Mouse (Mus musculus) heart, embryonic 11.5 days (tissue): ENCODE results near the gene Otx1. TPM values are rescaled to one million over a fixed set of nuclear protein-coding genes. Genes with fewer than 3 reads are reported as not detected.

Experiments
- ATAC-seq: fragments of 200-750 bp; cut with Nextera tagmentation; replicated peaks from 2 replicates; pipeline ENCODE4 v1.8.0; 2017; ENCODE audit warnings: moderate library complexity; ENCODE audit not compliant: insufficient number of reproducible peaks, low FRiP score, low TSS enrichment
- H3K27ac ChIP-seq: fragments of 300-500 bp; sonication (generic); 2 replicates; pipeline ENCODE4 v1.5.1; 2014; ENCODE audit warnings: mild to moderate bottlenecking, low read depth, low read length
- H3K27me3 ChIP-seq: fragments of 300-500 bp; sonication (generic); 2 replicates; pipeline ENCODE4 v1.6.1; 2014; ENCODE audit warnings: mild to moderate bottlenecking, low read length, mixed read lengths; ENCODE audit not compliant: control insufficient read depth, insufficient read depth
- H3K36me3 ChIP-seq: fragments of 300-500 bp; sonication (generic); 2 replicates; pipeline ENCODE4 v1.6.1; 2014; ENCODE audit warnings: mild to moderate bottlenecking, low read length, moderate library complexity, mixed read lengths; ENCODE audit not compliant: control insufficient read depth, insufficient read depth
- H3K4me1 ChIP-seq: fragments of 300-500 bp; sonication (generic); 2 replicates; pipeline ENCODE4 v1.6.1; 2014; ENCODE audit warnings: low read length; ENCODE audit not compliant: control insufficient read depth, insufficient read depth
- H3K4me2 ChIP-seq: fragments of 300-500 bp; sonication (generic); 2 replicates; pipeline ENCODE4 v1.6.1; 2014; ENCODE audit warnings: mild to moderate bottlenecking, moderate library complexity
- H3K4me3 ChIP-seq: fragments of 300-500 bp; sonication (generic); 2 replicates; pipeline ENCODE4 v1.5.1; 2014; ENCODE audit warnings: low read depth, low read length
- H3K9ac ChIP-seq: fragments of 300-500 bp; sonication (generic); 2 replicates; pipeline ENCODE4 v1.6.1; 2014; ENCODE audit warnings: mild to moderate bottlenecking, low read depth, low read length, moderate library complexity
- H3K9me3 ChIP-seq: fragments of 300-500 bp; sonication (generic); replicated peaks from 2 replicates; pipeline ENCODE4 v1.6.1; 2016; ENCODE audit warnings: low read length; ENCODE audit not compliant: control insufficient read depth
- WGBS: fragments of 180-500 bp; shearing (Covaris S2); extraction: QIAGEN DNeasy Blood & Tissue Kit; methylation state at CpG from one replicate; pipeline ENCODE4 v1.1.7; 2014; ENCODE audit not compliant: insufficient replicate concordance; 5-methylcytosine and 5-hydroxymethylcytosine counted together
- polyA plus RNA-seq: library from polyadenylated mRNA; unstranded; fragments of >200 nt; fragmentation: Nextera tagmentation; extraction: Ambion mirVana; gene quantifications from 2 replicates; pipeline ENCODE4 v1.2.1, GENCODE M21; 2014

Otx1 gene
- polyA plus RNA-seq, 1 experiment from 2014 or later, result 0.40 TPM

DNA sequence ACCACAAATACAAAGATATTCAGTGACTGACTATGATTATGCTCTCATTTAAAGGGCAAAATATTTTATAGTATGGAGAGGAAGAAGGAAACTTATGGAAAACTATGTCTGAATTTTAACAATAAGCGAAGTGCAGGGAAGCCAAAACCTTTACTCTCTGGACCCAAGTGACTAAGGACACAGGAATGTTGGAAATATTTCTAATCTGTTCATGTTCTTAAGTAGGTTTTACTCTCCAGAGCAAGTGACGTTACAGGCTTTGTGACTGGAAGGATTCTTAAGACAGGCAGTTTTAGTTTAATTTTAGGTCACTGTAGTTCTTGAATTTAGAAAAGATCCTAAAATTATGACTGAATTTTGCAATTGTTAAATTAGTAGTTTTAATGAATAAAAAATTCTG is 6.1 kb upstream of the Otx1 start:
- Histone ChIP-seq H3K36me3 (no peaks in the 10 kb centered on the region), H3K27me3 (peaks cover 37% of the 10 kb centered on the region), H3K27ac (no peak overlapping the region), H3K4me3 (peak overlapping the region; percentile 34; the same call in 1 of the 2 replicates), H3K9ac (no peak overlapping the region), H3K4me2 (peak overlapping the region; percentile 65), H3K9me3 (no peaks in the 10 kb centered on the region), H3K4me1 (peaks cover 15% of the 10 kb centered on the region)
- no peak for ATAC-seq
- WGBS, result 9% methylated on average over 2 of the region's 2 CpGs

DNA sequence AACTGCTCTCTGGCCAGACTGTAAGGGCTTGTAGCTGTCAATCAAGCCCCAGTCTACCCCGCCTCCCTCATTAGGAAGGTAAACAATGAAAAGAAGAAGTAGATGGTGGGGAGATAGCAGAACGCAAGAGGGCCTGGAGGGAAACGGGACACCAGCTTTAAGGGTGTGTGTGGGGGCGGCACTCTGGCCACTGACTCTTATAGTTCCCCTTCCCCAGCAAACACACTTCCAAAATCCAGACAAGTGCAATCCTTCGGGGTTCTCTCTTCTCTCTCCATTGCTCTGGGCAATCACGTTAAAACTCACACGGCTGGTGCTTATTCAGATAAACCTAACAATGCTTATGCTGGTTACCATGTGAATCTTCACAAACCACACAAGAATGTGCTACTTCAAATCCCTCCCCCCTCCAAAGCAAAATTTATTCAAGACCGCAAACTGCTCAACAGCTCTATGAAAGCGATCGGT is 5.5 kb upstream of the Otx1 start:
- Histone ChIP-seq H3K27me3 (peaks cover 40% of the 10 kb centered on the region), H3K4me1 (peaks cover 18% of the 10 kb centered on the region), H3K9ac (no peak overlapping the region), H3K27ac (no peak overlapping the region), H3K4me2 (peak overlapping the region; percentile 65), H3K9me3 (no peaks in the 10 kb centered on the region), H3K36me3 (no peaks in the 10 kb centered on the region), H3K4me3 (peak overlapping the region; percentile 34)
- no peak for ATAC-seq
- WGBS, result 2% methylated on average over 10 of the region's 10 CpGs

DNA sequence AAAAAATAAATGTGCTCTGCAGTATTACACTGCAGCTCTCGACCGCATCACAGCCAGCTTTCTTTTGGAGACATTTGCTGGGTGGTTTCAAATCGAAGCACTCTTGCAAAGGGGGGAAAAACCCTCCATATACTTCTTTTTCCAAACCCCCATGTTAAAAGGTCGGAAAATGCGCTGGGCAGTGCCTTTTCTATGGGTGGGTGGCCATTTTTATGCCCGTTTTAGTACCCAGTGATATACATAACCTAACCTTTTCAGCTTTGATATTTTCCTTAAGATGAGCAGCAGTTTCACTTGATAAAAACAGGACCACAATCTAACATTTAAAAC is 5.0 kb upstream of the Otx1 start:
- 6% methylated on average over 6 of the region's 6 CpGs for WGBS
- Histone ChIP-seq H3K27ac (no peak overlapping the region), H3K4me2 (peak overlapping the region; percentile 65), H3K9me3 (no peaks in the 10 kb centered on the region), H3K27me3 (peaks cover 42% of the 10 kb centered on the region), H3K9ac (no peak overlapping the region), H3K4me3 (peak overlapping the region; percentile 34), H3K4me1 (peaks cover 22% of the 10 kb centered on the region), H3K36me3 (no peaks in the 10 kb centered on the region)
- ATAC-seq, result no peak

DNA sequence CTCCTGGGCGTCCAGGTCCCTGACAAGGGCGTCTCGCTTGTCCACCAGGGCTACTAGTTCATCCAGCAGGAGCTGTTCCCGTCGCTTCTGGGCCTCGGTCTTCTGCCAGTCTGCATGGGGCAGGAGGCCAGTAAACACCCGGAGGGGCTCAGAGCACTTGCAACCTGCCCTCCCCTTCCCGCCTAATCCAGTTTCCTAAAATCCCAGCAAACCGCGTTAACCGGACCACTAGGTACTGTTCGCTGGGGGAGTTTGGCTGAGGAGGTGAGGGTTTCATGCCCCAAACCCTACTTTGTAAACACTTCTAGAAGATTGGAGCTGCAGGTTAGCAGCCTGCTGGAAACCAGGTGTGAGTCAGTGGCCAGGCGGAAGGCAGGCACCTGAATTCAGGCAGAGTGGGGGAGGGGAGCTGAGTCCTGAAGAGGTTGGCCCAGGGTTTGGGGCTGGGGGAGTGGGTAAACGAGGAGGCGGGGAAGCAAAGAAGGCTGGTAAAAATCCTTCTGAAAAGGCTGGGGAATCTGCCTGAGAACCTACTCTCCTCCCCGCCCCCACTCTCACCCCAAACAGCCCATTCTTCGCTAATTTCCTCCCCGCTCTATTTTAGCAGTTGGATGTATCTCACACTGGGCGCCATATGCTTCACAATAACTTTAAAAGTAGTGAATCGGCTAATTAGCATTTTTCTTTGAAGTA is 4.5 kb upstream of the Otx1 start:
- no peaks in the 10 kb centered on the region for H3K9me3 ChIP-seq
- peak; percentile 51; the same call in 1 of the 2 replicates for ATAC-seq
- peak overlapping the region; percentile 65 for H3K4me2 ChIP-seq
- H3K9ac ChIP-seq, result no peak overlapping the region
- H3K4me3 ChIP-seq, result peak overlapping the region; percentile 34
- no peaks in the 10 kb centered on the region for H3K36me3 ChIP-seq
- WGBS, result 4% methylated on average over 20 of the region's 20 CpGs
- peaks cover 25% of the 10 kb centered on the region for H3K4me1 ChIP-seq
- peaks cover 46% of the 10 kb centered on the region for H3K27me3 ChIP-seq
- no peak overlapping the region for H3K27ac ChIP-seq

DNA sequence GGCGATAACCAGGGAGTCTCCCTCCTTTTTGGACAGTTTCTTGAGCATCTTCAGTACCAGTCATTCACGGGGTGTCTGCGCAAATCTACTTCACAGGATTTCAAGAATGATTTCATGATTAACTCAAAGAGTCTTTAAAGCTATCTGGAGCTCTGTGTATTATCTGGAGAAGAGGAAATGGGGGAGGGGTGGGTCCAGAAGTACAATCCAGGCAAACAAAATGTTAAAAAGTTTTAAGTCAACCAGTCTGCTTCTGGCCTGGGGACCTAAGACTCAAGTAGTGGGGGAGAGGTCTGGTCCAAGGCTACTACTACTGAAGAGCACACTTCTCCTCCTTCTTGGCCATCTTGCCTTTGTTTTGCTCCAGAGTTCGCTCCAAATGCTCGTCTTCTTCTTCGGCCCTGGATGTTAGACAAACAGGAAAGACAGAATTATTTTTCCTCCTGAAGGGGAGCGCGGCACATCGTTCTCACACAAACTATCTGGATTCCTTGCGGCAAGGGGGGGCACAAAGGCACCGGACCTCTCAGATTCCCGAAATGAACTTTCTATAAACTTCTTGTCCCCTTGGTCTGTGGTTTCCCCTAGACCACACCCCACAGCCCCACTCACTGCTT is 3.9 kb upstream of the Otx1 start:
- H3K27ac ChIP-seq, result no peak overlapping the region
- H3K27me3 ChIP-seq, result peaks cover 51% of the 10 kb centered on the region
- WGBS, result 23% methylated on average over 12 of the region's 12 CpGs
- no peak for ATAC-seq
- H3K9me3 ChIP-seq, result no peaks in the 10 kb centered on the region
- no peak overlapping the region for H3K4me3 ChIP-seq
- H3K4me1 ChIP-seq, result peaks cover 25% of the 10 kb centered on the region
- peak overlapping the region; percentile 65 for H3K4me2 ChIP-seq
- no peak overlapping the region for H3K9ac ChIP-seq
- H3K36me3 ChIP-seq, result no peaks in the 10 kb centered on the region

DNA sequence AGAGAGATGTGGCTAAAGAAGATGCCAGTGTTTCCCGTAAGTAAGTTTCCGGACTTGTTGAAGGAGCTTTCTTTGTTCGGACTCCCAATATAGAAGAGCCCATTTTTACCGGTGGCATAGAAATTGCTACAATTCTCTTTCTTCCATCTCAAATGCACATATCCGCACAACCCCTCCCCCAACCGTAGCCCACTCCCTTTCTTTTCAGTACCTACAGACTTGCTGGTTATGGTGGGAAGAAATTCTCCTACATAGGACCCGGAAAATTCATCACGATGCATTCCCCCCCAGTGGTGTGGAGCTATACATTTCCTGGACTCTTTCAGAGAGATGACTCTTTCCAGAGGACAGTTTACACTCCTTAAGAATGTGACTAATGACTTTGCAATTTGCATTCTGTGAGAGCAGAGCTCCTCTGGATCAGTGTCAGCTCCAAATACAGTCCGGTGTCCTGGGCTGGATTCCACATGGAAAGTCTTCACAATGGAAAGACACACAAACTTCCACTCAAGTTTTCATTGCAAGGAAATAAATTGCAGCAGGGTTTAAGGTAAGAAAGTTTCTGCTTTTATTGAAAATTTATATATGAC is 2.7 kb upstream of the Otx1 start:
- no peak overlapping the region for H3K27ac ChIP-seq
- H3K4me3 ChIP-seq, result no peak overlapping the region
- ATAC-seq, result no peak
- no peak overlapping the region for H3K9ac ChIP-seq
- no peaks in the 10 kb centered on the region for H3K36me3 ChIP-seq
- H3K4me2 ChIP-seq, result no peak overlapping the region
- WGBS, result 15% methylated on average over 9 of the region's 9 CpGs
- H3K9me3 ChIP-seq, result no peaks in the 10 kb centered on the region
- H3K27me3 ChIP-seq, result peaks cover 60% of the 10 kb centered on the region
- H3K4me1 ChIP-seq, result peaks cover 25% of the 10 kb centered on the region

DNA sequence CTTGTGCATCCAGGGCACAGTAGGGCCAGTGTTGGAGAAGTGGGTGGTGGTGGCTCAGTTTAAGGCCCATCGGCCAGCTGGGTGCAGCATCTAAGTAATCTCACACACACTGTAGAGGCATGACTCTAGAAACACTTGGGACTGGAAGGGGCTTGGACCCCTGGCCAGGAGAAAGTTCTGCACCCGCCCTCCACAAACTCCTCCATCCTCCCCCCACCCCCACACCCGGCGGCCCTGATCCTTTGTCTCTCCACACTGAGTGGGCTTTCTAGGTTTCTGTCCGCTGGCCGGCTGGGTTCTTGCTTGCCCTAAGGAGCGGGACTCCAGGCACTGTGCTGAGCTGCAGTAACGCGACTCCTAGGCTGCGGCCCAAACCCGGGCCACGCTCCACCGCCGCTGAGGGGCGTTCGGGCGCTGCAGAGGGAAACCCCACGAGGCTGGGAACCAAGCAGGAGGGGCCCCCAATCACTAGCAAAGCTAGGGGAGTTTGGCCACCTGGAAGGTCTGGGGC is 1.7 kb upstream of the Otx1 start:
- H3K9ac ChIP-seq, result 0 out of 2 replicates have a peak overlapping the region, but pooled peaks have one; percentile 8
- no peak overlapping the region for H3K27ac ChIP-seq
- H3K36me3 ChIP-seq, result no peaks in the 10 kb centered on the region
- H3K9me3 ChIP-seq, result no peaks in the 10 kb centered on the region
- 2% methylated on average over 17 of the region's 18 CpGs for WGBS
- no peak for ATAC-seq
- peaks cover 25% of the 10 kb centered on the region for H3K4me1 ChIP-seq
- H3K27me3 ChIP-seq, result peaks cover 70% of the 10 kb centered on the region
- peak overlapping the region; percentile 22; the same call in 1 of the 2 replicates for H3K4me3 ChIP-seq
- H3K4me2 ChIP-seq, result peak overlapping the region; percentile 44

DNA sequence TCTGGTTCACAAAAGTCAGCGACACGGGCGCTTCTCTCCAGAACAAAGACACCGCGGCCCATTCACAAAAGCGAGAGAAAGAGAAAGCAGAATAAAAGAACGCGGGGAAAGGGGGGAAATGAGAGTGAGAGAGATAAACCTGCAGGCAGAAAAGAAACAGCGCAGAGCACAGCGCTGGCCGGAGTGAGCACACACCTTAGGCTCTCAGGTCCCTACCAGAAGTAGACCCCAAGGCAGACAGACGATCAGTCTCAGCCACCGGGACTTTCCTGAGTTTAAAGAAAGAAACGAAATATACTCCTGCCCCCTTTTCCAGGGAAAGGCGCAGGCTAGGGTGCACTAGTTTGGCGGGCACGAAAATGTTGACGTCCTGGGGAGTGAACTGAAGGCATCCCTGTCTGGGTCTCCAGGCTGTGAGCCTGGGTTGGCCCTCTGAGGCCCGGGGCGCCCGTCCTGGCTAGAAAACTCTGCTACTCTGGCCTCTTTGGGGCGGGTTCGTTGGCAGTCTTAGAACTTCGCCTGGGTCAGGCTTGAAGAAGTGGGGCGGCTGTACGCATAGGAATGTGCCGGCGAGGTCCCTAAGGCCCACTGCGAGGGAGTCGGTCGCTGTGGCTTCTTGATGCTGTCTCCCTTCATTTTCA is 764 bp upstream of the Otx1 start:
- peaks cover 79% of the 10 kb centered on the region for H3K27me3 ChIP-seq
- no peak overlapping the region for H3K9ac ChIP-seq
- no peak overlapping the region for H3K27ac ChIP-seq
- H3K4me1 ChIP-seq, result peaks cover 25% of the 10 kb centered on the region
- no peaks in the 10 kb centered on the region for H3K36me3 ChIP-seq
- no peak for ATAC-seq
- under 1% methylated on average over 31 of the region's 31 CpGs for WGBS
- peak overlapping the region; percentile 68 for H3K4me3 ChIP-seq
- peak overlapping the region; percentile 96 for H3K4me2 ChIP-seq
- H3K9me3 ChIP-seq, result no peaks in the 10 kb centered on the region
